Mouse (Mus musculus): ENCODE data around the gene Olfr1408. TPM values are rescaled to one million over a fixed set of nuclear protein-coding genes. Genes with fewer than 3 reads are reported as not detected.

Olfr1408 gene
- polyA plus RNA-seq (2014; fragmentation: Nextera tagmentation; extraction: Ambion mirVana) = not detected in 2 replicates

DNA sequence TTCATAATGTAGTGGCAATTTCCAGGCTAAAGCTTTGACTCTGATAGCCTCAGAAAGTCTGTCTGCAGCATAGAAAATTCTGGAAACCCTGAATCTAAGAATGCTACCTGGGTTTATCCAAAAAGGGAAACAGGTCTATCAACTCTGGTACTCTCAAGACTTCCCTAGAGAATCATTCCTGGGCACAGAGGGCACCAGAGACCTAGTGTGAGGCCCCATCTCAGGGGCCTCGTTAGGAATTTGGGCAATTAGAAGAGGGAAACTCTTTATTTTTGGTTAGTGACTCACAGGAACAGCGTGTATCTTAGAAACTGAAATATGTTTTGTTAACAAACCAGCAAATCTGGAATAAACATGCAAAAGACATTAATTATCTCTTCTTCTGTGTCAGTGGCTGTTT lies at the start of gene Olfr1408:
Gene Olfr1408 (minus strand): TSS at position 101 of the 400 bp plus-strand sequence.
- 77% methylated on average over 2 of the region's 2 CpGs for WGBS
- DNase-seq (ENCODE audit: low spot score) (no peak), ATAC-seq (replicated peaks; ENCODE audit: insufficient number of reproducible peaks, low FRiP score, low TSS enrichment, low read depth) (no peak)
- H3K4me1 ChIP-seq (ENCODE audit: control insufficient read depth, insufficient read depth, low read length) = no peaks in the 10 kb centered on the region
- no peaks in the 10 kb centered on the region for H3K36me3 ChIP-seq (replicated peaks; ENCODE audit: control insufficient read depth, insufficient read depth, low read depth, low read length)
- no peak within 1 kb of the TSS for H3K9ac ChIP-seq (replicated peaks; ENCODE audit: low read length)
- H3K27ac ChIP-seq (replicated peaks; ENCODE audit: low read depth, low read length) = no peak within 1 kb of the TSS
- H3K9me3 ChIP-seq (replicated peaks; ENCODE audit: control insufficient read depth, low read length) = no peaks in the 10 kb centered on the region
- no peak within 1 kb of the TSS for H3K4me3 ChIP-seq (ENCODE audit: low read depth, low read length)
- no peaks in the 10 kb centered on the region for H3K27me3 ChIP-seq (ENCODE audit: control insufficient read depth, insufficient read depth, low read length)
- H3K4me2 ChIP-seq (ENCODE audit: low read depth, low read length) = no peak within 1 kb of the TSS

DNA sequence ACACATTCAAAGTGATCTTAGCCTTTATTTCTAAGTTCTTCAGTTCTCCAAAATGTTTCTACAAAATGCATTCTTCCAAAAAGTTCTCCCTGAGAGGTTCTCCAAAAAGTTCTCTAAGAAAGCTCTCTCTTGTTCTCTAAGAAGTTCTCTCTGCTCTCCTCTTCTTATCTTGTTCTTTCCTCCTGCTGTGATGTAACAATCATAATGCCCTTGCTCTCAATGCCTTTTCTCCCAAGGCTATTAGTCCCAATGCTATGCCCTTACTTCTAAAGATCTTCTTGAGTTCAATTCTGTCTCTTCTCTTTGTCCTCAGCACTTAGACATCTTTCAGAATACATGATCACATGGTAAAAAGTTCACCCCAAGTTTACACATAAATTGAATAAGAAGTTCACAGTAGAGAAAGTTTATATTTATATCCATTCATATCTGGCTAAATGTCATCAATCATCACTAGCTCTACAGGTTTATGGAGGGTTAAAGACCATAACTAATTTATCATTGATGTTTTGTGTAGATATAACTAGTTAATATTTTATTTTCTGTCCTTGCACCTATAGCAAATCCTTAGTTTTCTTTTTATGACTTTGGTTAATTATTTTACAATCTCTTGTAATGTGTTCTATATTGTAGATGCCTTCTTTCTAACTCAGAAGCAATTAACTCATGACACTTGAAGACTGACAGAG lies 37.1 kb upstream of the Olfr1408 start:
- Histone ChIP-seq H3K4me3 (ENCODE audit: low read depth, low read length) (no peak overlapping the region), H3K36me3 (replicated peaks; ENCODE audit: control insufficient read depth, insufficient read depth, low read depth, low read length) (no peaks in the 10 kb centered on the region), H3K9ac (replicated peaks; ENCODE audit: low read length) (no peak overlapping the region), H3K4me1 (ENCODE audit: control insufficient read depth, insufficient read depth, low read length) (no peaks in the 10 kb centered on the region), H3K27ac (replicated peaks; ENCODE audit: low read depth, low read length) (no peak overlapping the region), H3K9me3 (replicated peaks; ENCODE audit: control insufficient read depth, low read length) (no peaks in the 10 kb centered on the region), H3K27me3 (ENCODE audit: control insufficient read depth, insufficient read depth, low read length) (no peaks in the 10 kb centered on the region), H3K4me2 (ENCODE audit: low read depth, low read length) (no peak overlapping the region)
- ATAC-seq (replicated peaks; ENCODE audit: insufficient number of reproducible peaks, low FRiP score, low TSS enrichment, low read depth) (no peak), DNase-seq (ENCODE audit: low spot score) (no peak)

Other genes starting within 250 kb of the Olfr1408 start
- gene Apcs, start 242.3 kb downstream of the Olfr1408 start, polyA plus RNA-seq (2014; fragmentation: Nextera tagmentation; extraction: Ambion mirVana) = not detected in 2 replicates
- not detected in 2 replicates for gene Olfr16, start 187.0 kb downstream of the Olfr1408 start, polyA plus RNA-seq (2014; fragmentation: Nextera tagmentation; extraction: Ambion mirVana)
- gene Olfr1406, start 53.3 kb upstream of the Olfr1408 start, polyA plus RNA-seq (2014; fragmentation: Nextera tagmentation; extraction: Ambion mirVana) = not detected in 2 replicates
- gene Olfr218, start 60.4 kb upstream of the Olfr1408 start, polyA plus RNA-seq (2014; fragmentation: Nextera tagmentation; extraction: Ambion mirVana) = not detected in 2 replicates
- not detected in 2 replicates for gene Olfr1404, start 75.0 kb upstream of the Olfr1408 start, polyA plus RNA-seq (2014; fragmentation: Nextera tagmentation; extraction: Ambion mirVana)
- gene Fcer1a, start 89.8 kb upstream of the Olfr1408 start, polyA plus RNA-seq (2014; fragmentation: Nextera tagmentation; extraction: Ambion mirVana) = not detected in 2 replicates
- gene Olfr418, start 128.6 kb upstream of the Olfr1408 start, polyA plus RNA-seq (2014; fragmentation: Nextera tagmentation; extraction: Ambion mirVana) = not detected in 2 replicates
- gene Mptx2, start 140.4 kb upstream of the Olfr1408 start, polyA plus RNA-seq (2014; fragmentation: Nextera tagmentation; extraction: Ambion mirVana) = not detected in 2 replicates
- gene Ackr1, start 196.4 kb upstream of the Olfr1408 start, polyA plus RNA-seq (2014; fragmentation: Nextera tagmentation; extraction: Ambion mirVana) = 2.6 and 3.1 TPM in 2 replicates
- 1.9 and 2.1 TPM in 2 replicates for gene Aim2, start 213.5 kb upstream of the Olfr1408 start, polyA plus RNA-seq (2014; fragmentation: Nextera tagmentation; extraction: Ambion mirVana)
- gene Cadm3, start 230.3 kb upstream of the Olfr1408 start, polyA plus RNA-seq (2014; fragmentation: Nextera tagmentation; extraction: Ambion mirVana) = 7.3 and 10.1 TPM in 2 replicates